Mouse (Mus musculus): ENCODE data around the gene Hmg20b. TPM values are rescaled to one million over a fixed set of nuclear protein-coding genes. Genes with fewer than 3 reads are reported as not detected.

The Hmg20b gene
- polyA plus RNA-seq, 1 experiment from 2014 or later, result 26.6 TPM

- Histone ChIP-seq H3K4me3 (peak overlapping the region; percentile 68), H3K9ac (peak overlapping the region; percentile 85), H3K4me2 (peak overlapping the region; percentile 61), H3K4me1 (peaks cover 30% of the 10 kb centered on the region), H3K27me3 (replicated peaks) (no peaks in the 10 kb centered on the region), H3K27ac (no peak overlapping the region), H3K9me3 (no peaks in the 10 kb centered on the region), H3K36me3 (replicated peaks) (no peaks in the 10 kb centered on the region)
- WGBS, result 42% methylated on average over 6 of the region's 6 CpGs
- no peak for ATAC-seq (replicated peaks)
These were observed 26.5 kb upstream of the Hmg20b start for GRCm38 (mm10) chr10:81376561-81377361.

GRCm38 (mm10) chr10:81375322-81375721 lies 25.0 kb upstream of the Hmg20b start:
- Histone ChIP-seq H3K27ac (no peak overlapping the region), H3K27me3 (replicated peaks) (no peaks in the 10 kb centered on the region)

GRCm38 (mm10) chr10:81367207-81367495 lies 16.9 kb upstream of the Hmg20b start:
- Histone ChIP-seq H3K27me3 (replicated peaks) (peaks cover 13% of the 10 kb centered on the region), H3K4me2 (no peak overlapping the region), H3K4me3 (no peak overlapping the region), H3K27ac (no peak overlapping the region), H3K9me3 (no peaks in the 10 kb centered on the region), H3K36me3 (replicated peaks) (peaks cover 42% of the 10 kb centered on the region), H3K4me1 (peaks cover 24% of the 10 kb centered on the region), H3K9ac (no peak overlapping the region)
- whole genome bisulfite sequencing, result 51% methylated on average over 6 of the region's 6 CpGs
- ATAC-seq (replicated peaks), result no peak

More at GRCm38 (mm10) chr10:81375322-81375721, 25.0 kb upstream of the Hmg20b start:
- 90% methylated on average over 10 of the region's 10 CpGs for WGBS
- H3K9ac ChIP-seq, result no peak overlapping the region
- H3K4me2 ChIP-seq, result no peak overlapping the region
- ATAC-seq (replicated peaks), result no peak
- H3K4me1 ChIP-seq, result peaks cover 30% of the 10 kb centered on the region
- no peak overlapping the region for H3K4me3 ChIP-seq
- H3K9me3 ChIP-seq, result no peaks in the 10 kb centered on the region
- peaks cover 9% of the 10 kb centered on the region for H3K36me3 ChIP-seq (replicated peaks)

GRCm38 (mm10) chr10:81366477-81367206 lies 16.4 kb upstream of the Hmg20b start:
- Histone ChIP-seq H3K27ac (no peak overlapping the region), H3K27me3 (replicated peaks) (peaks cover 13% of the 10 kb centered on the region), H3K36me3 (replicated peaks) (peaks cover 42% of the 10 kb centered on the region), H3K9me3 (no peaks in the 10 kb centered on the region), H3K4me1 (peaks cover 24% of the 10 kb centered on the region), H3K4me2 (no peak overlapping the region), H3K9ac (no peak overlapping the region), H3K4me3 (no peak overlapping the region)
- 75% methylated on average over 6 of the region's 6 CpGs for WGBS
- no peak for ATAC-seq (replicated peaks)

GRCm38 (mm10) chr10:81365672-81366476 lies 15.6 kb upstream of the Hmg20b start, which contains the start of gene 4930404N11Rik:
Gene 4930404N11Rik (minus strand): TSS chr10:81365816.
- peaks cover 38% of the 10 kb centered on the region for H3K36me3 ChIP-seq (replicated peaks)
- 18% methylated on average over 12 of the region's 12 CpGs for WGBS
- H3K4me1 ChIP-seq, result peaks cover 25% of the 10 kb centered on the region
- no peaks in the 10 kb centered on the region for H3K9me3 ChIP-seq
- H3K4me3 ChIP-seq, result peak within 1 kb of the TSS; percentile 17; the same call in 1 of the 2 replicates
- peak within 1 kb of the TSS; percentile 45 for H3K4me2 ChIP-seq
- H3K27ac ChIP-seq, result no peak within 1 kb of the TSS
- H3K9ac ChIP-seq, result peak within 1 kb of the TSS; percentile 23; the same call in 1 of the 2 replicates
- H3K27me3 ChIP-seq (replicated peaks), result peaks cover 13% of the 10 kb centered on the region
- ATAC-seq (replicated peaks), result no peak

- H3K4me2 ChIP-seq, result no peak overlapping the region
These were observed 14.8 kb upstream of the Hmg20b start for GRCm38 (mm10) chr10:81365073-81365472.

GRCm38 (mm10) chr10:81364666-81365065 lies 14.4 kb upstream of the Hmg20b start:
- peak overlapping the region; percentile 45 for H3K4me2 ChIP-seq
- ATAC-seq (replicated peaks), result no peak; the same call in 1 of the 2 replicates
- 11% methylated on average over 28 of the region's 28 CpGs for WGBS
- H3K27me3 ChIP-seq (replicated peaks), result peaks cover 13% of the 10 kb centered on the region
- no peak overlapping the region for H3K27ac ChIP-seq
- H3K9ac ChIP-seq, result peak overlapping the region; percentile 23; the same call in 1 of the 2 replicates
- H3K36me3 ChIP-seq (replicated peaks), result peaks cover 27% of the 10 kb centered on the region
- H3K4me1 ChIP-seq, result peaks cover 30% of the 10 kb centered on the region
- peak overlapping the region; percentile 17 for H3K4me3 ChIP-seq
- H3K9me3 ChIP-seq, result no peaks in the 10 kb centered on the region

More at GRCm38 (mm10) chr10:81365073-81365472, 14.8 kb upstream of the Hmg20b start:
- Histone ChIP-seq H3K27me3 (replicated peaks) (peaks cover 13% of the 10 kb centered on the region), H3K9ac (no peak overlapping the region), H3K4me3 (no peak overlapping the region), H3K4me1 (peaks cover 30% of the 10 kb centered on the region), H3K27ac (no peak overlapping the region), H3K36me3 (replicated peaks) (peaks cover 31% of the 10 kb centered on the region), H3K9me3 (no peaks in the 10 kb centered on the region)
- no peak; the same call in 1 of the 2 replicates for ATAC-seq (replicated peaks)
- 33% methylated on average over 4 of the region's 4 CpGs for WGBS

- Histone ChIP-seq H3K36me3 (replicated peaks) (peaks cover 17% of the 10 kb centered on the region), H3K4me2 (peak overlapping the region; percentile 45), H3K9ac (peak overlapping the region; percentile 19), H3K27ac (no peak overlapping the region), H3K27me3 (replicated peaks) (peaks cover 13% of the 10 kb centered on the region), H3K9me3 (no peaks in the 10 kb centered on the region), H3K4me1 (peaks cover 33% of the 10 kb centered on the region), H3K4me3 (peak overlapping the region; percentile 17)
- 16% methylated on average over 54 of the region's 54 CpGs for WGBS
- ATAC-seq (replicated peaks), result no peak
These were observed 13.4 kb upstream of the Hmg20b start for GRCm38 (mm10) chr10:81363436-81364346.

GRCm38 (mm10) chr10:81362336-81362949 lies 12.2 kb upstream of the Hmg20b start:
- Histone ChIP-seq H3K36me3 (replicated peaks) (peaks cover 6% of the 10 kb centered on the region), H3K4me1 (peaks cover 45% of the 10 kb centered on the region), H3K4me2 (no peak overlapping the region), H3K27me3 (replicated peaks) (peaks cover 13% of the 10 kb centered on the region), H3K27ac (no peak overlapping the region), H3K9ac (no peak overlapping the region), H3K9me3 (no peaks in the 10 kb centered on the region), H3K4me3 (no peak overlapping the region)
- 76% methylated on average over 12 of the region's 12 CpGs for WGBS
- ATAC-seq (replicated peaks), result no peak

GRCm38 (mm10) chr10:81360721-81361120 lies 10.4 kb upstream of the Hmg20b start:
- H3K9me3 ChIP-seq, result no peaks in the 10 kb centered on the region
- no peak overlapping the region for H3K4me2 ChIP-seq
- H3K27ac ChIP-seq, result no peak overlapping the region
- WGBS, result 68% methylated on average over 8 of the region's 8 CpGs
- H3K36me3 ChIP-seq (replicated peaks), result no peaks in the 10 kb centered on the region
- H3K9ac ChIP-seq, result no peak overlapping the region
- peaks cover 13% of the 10 kb centered on the region for H3K27me3 ChIP-seq (replicated peaks)
- peaks cover 50% of the 10 kb centered on the region for H3K4me1 ChIP-seq
- ATAC-seq (replicated peaks), result no peak
- H3K4me3 ChIP-seq, result no peak overlapping the region

- H3K9me3 ChIP-seq, result no peaks in the 10 kb centered on the region
- peak overlapping the region; percentile 82; the same call in 1 of the 2 replicates for H3K9ac ChIP-seq
- H3K4me2 ChIP-seq, result peak overlapping the region; percentile 97; the same call in 1 of the 2 replicates
- H3K27me3 ChIP-seq (replicated peaks), result peaks cover 10% of the 10 kb centered on the region
- peaks cover 36% of the 10 kb centered on the region for H3K4me1 ChIP-seq
- no peak for ATAC-seq (replicated peaks)
- H3K4me3 ChIP-seq, result no peak overlapping the region
- no peaks in the 10 kb centered on the region for H3K36me3 ChIP-seq (replicated peaks)
- no peak overlapping the region for H3K27ac ChIP-seq
- 56% methylated on average over 1 of the region's 1 CpGs for WGBS
These were observed 8.6 kb upstream of the Hmg20b start for GRCm38 (mm10) chr10:81358841-81359240.

Data from midbrain, embryonic 15.5 days (tissue).